Mouse (Mus musculus) layer of hippocampus, postnatal 25 days (tissue): ENCODE measurements around the gene Rnls. TPM values are rescaled to one million over a fixed set of nuclear protein-coding genes. Genes with fewer than 3 reads are reported as not detected.

Experiments
- microRNA-seq, 2 experiments: library from miRNA; unstranded; fragments of <30 nt; microRNA quantifications; one replicate each; pipeline ENCODE4 v1.2.0; 2021
- total RNA-seq, 2 experiments: library from RNA; stranded (reverse); gene quantifications; 2 replicates each; pipeline ENCODE4 v1.2.3; 2021

The Rnls gene
- total RNA-seq, 2 experiments from 2014 or later, result 1.5 to 1.8 TPM

Small RNA genes within 50 kb of the gene (microRNA-seq; reads per million reads assigned to microRNA genes)
- gene Mir3970, result 0.20 to 0.55 reads per million in 2 experiments

Other genes starting within 250 kb of the Rnls start
- gene Lipo4, start 125.5 kb upstream of the Rnls start, total RNA-seq, result under 1 TPM; 0.12 to 0.21 TPM
- not detected for gene Gm8978, start 233.0 kb upstream of the Rnls start, total RNA-seq